Mouse (Mus musculus) heart, adult 2 months (tissue): ENCODE measurements around the gene Pwp2. TPM values are rescaled to one million over a fixed set of nuclear protein-coding genes. Genes with fewer than 3 reads are reported as not detected.

Experiments used
- DNase-seq, 2 experiments: peaks; one replicate each; pipeline ENCODE4 v3.0.0; 2021
- H3K27ac ChIP-seq: fragments of 200-600 bp; 2 replicates; pipeline ENCODE4 v1.8.1; 2022
- H3K27me3 ChIP-seq: fragments of 200-500 bp; 2 replicates; pipeline ENCODE4 v1.6.1; 2012; ENCODE audit warnings: mild to moderate bottlenecking, low read length, inconsistent platforms, mixed read lengths; ENCODE audit not compliant: control insufficient read depth, insufficient read depth
- H3K36me3 ChIP-seq: fragments of 200-500 bp; 2 replicates; pipeline ENCODE4 v1.6.1; 2012; ENCODE audit warnings: low read length, inconsistent platforms; ENCODE audit not compliant: control insufficient read depth, insufficient read depth
- H3K4me1 ChIP-seq: fragments of 200-500 bp; 2 replicates; pipeline ENCODE4 v1.6.1; 2011; ENCODE audit warnings: low read length; ENCODE audit not compliant: control insufficient read depth, insufficient read depth
- H3K4me3 ChIP-seq: fragments of 200-600 bp; 2 replicates; pipeline ENCODE4 v1.8.1; 2022
- H3K79me2 ChIP-seq: fragments of 200-500 bp; replicated peaks from 2 replicates; pipeline ENCODE4 v1.6.1; 2012; ENCODE audit warnings: mild to moderate bottlenecking, inconsistent platforms, low read length, moderate library complexity, mixed read lengths; ENCODE audit not compliant: control insufficient read depth, insufficient read depth
- H3K9ac ChIP-seq: fragments of 200-500 bp; 2 replicates; pipeline ENCODE4 v1.6.1; 2012; ENCODE audit warnings: low read depth, mild to moderate bottlenecking, control low read depth, inconsistent platforms, low read length, mixed read lengths
- CTCF ChIP-seq: fragments of 200-600 bp; IDR thresholded peaks from 2 replicates; pipeline ENCODE4 v1.8.1; 2022; ENCODE audit warnings: antibody characterized with exemption, mild to moderate bottlenecking, moderate library complexity
- EP300 ChIP-seq: fragments of 200-500 bp; IDR thresholded peaks from 2 replicates; pipeline ENCODE4 v1.6.1; 2011; ENCODE audit warnings: low read depth, low read length, control low read depth; ENCODE audit not compliant: insufficient read depth
- POLR2A ChIP-seq: fragments of 200-500 bp; IDR thresholded peaks from 2 replicates; pipeline ENCODE4 v1.6.1; 2011; ENCODE audit warnings: mild to moderate bottlenecking, low read depth, low read length, control low read depth; ENCODE audit not compliant: insufficient read depth
- WGBS: fragments of 180-500 bp; shearing (Covaris S2); methylation state at CpG from one replicate; pipeline ENCODE4 v1.1.7; 2018; 5-methylcytosine and 5-hydroxymethylcytosine counted together
- intact Hi-C: fragments of 180-260 bp; cut with DNase I; formaldehyde crosslinking; loops from one replicate; pipeline ENCODE4 v1.15.1; 2025
- polyA plus RNA-seq: library from polyadenylated mRNA; depleted of rRNA; stranded (reverse); fragments of >200 nt; gene quantifications from 2 replicates; pipeline ENCODE4 v1.2.3, GENCODE M21; 2012
- total RNA-seq, 2 experiments: library from RNA; stranded (reverse); gene quantifications; 2 replicates each; pipeline ENCODE4 v1.2.3; 2021

Gene Pwp2
- total and polyA plus RNA-seq, 3 experiments: 7.8 to 10.8 (median 10.0) TPM

GRCm38 (mm10) chr10:78138812-78139523, 46.0 kb downstream of the Pwp2 start:
- Histone ChIP-seq H3K4me1 (peaks cover 29% of the 10 kb centered on the region), H3K27me3 (no peaks in the 10 kb centered on the region), H3K27ac (peak overlapping the region; percentile 54), H3K36me3 (no peaks in the 10 kb centered on the region), H3K4me3 (no peak overlapping the region), H3K9ac (no peak overlapping the region), H3K79me2 (no peaks in the 10 kb centered on the region)
- intact Hi-C loops: no loop called here
- TF ChIP-seq EP300: peak; percentile 76; the same call in 1 of the 2 replicates
- no peak for TF ChIP-seq POLR2A
- DNase-seq: peak; percentile 71 to 78
- WGBS: 20% methylated on average over 14 of the region's 14 CpGs

GRCm38 (mm10) chr10:78137191-78137590, 47.8 kb downstream of the Pwp2 start:
- Histone ChIP-seq H3K4me1 (peaks cover 29% of the 10 kb centered on the region), H3K27ac (no peak overlapping the region; the same call in 1 of the 2 replicates), H3K79me2 (no peaks in the 10 kb centered on the region), H3K36me3 (no peaks in the 10 kb centered on the region), H3K9ac (no peak overlapping the region), H3K27me3 (no peaks in the 10 kb centered on the region; the same call in 1 of the 2 replicates), H3K4me3 (no peak overlapping the region)
- TF ChIP-seq POLR2A (no peak), EP300 (no peak)
- intact Hi-C loops: no loop called here
- WGBS: 75% methylated on average over 3 of the region's 3 CpGs
- DNase-seq: no peak

GRCm38 (mm10) chr10:78135947-78136346, 49.0 kb downstream of the Pwp2 start:
- Histone ChIP-seq H3K79me2 (no peaks in the 10 kb centered on the region), H3K27ac (no peak overlapping the region; the same call in 1 of the 2 replicates), H3K4me1 (peaks cover 27% of the 10 kb centered on the region), H3K27me3 (no peaks in the 10 kb centered on the region; the same call in 1 of the 2 replicates), H3K4me3 (no peak overlapping the region), H3K36me3 (no peaks in the 10 kb centered on the region), H3K9ac (no peak overlapping the region)
- TF ChIP-seq POLR2A: no peak
- no peak for TF ChIP-seq CTCF
- TF ChIP-seq EP300: no peak
- intact Hi-C loops: no loop called here
- no peak for DNase-seq
- 57% methylated on average over 5 of the region's 5 CpGs for WGBS

- no peak overlapping the region for H3K9ac ChIP-seq
- H3K79me2 ChIP-seq: no peaks in the 10 kb centered on the region
- peaks cover 30% of the 10 kb centered on the region for H3K4me1 ChIP-seq
- peak overlapping the region; percentile 34 for H3K27ac ChIP-seq
- TF ChIP-seq CTCF: no peak
- TF ChIP-seq POLR2A: no peak
- peak; percentile 42; the same call in 1 of the 2 replicates for TF ChIP-seq EP300
- no peaks in the 10 kb centered on the region for H3K36me3 ChIP-seq
- intact Hi-C loops: no loop called here
- WGBS: 17% methylated on average over 14 of the region's 14 CpGs
- H3K27me3 ChIP-seq: no peaks in the 10 kb centered on the region; the same call in 1 of the 2 replicates
- peak; percentile 54 to 70 for DNase-seq
- no peak overlapping the region for H3K4me3 ChIP-seq
Observed at GRCm38 (mm10) chr10:78134975-78135798, 49.8 kb downstream of the Pwp2 start.

- Histone ChIP-seq H3K27me3 (no peaks in the 10 kb centered on the region; the same call in 1 of the 2 replicates), H3K4me1 (peaks cover 31% of the 10 kb centered on the region), H3K4me3 (no peak overlapping the region), H3K9ac (no peak overlapping the region), H3K79me2 (no peaks in the 10 kb centered on the region), H3K36me3 (no peaks in the 10 kb centered on the region), H3K27ac (peak overlapping the region; percentile 34)
- 44% methylated on average over 4 of the region's 4 CpGs for WGBS
- intact Hi-C loops: no loop called here
- no peak for TF ChIP-seq EP300
- no peak for TF ChIP-seq CTCF
- TF ChIP-seq POLR2A: no peak
- DNase-seq: no peak
Observed at GRCm38 (mm10) chr10:78134400-78134799, 50.5 kb downstream of the Pwp2 start.
